Mouse (Mus musculus): ENCODE measurements around the gene Samd4b. TPM values are rescaled to one million over a fixed set of nuclear protein-coding genes. Genes with fewer than 3 reads are reported as not detected.

The Samd4b gene
- total RNA-seq, 2 experiments from 2014 or later, result 9.8 to 14.0 TPM

DNA sequence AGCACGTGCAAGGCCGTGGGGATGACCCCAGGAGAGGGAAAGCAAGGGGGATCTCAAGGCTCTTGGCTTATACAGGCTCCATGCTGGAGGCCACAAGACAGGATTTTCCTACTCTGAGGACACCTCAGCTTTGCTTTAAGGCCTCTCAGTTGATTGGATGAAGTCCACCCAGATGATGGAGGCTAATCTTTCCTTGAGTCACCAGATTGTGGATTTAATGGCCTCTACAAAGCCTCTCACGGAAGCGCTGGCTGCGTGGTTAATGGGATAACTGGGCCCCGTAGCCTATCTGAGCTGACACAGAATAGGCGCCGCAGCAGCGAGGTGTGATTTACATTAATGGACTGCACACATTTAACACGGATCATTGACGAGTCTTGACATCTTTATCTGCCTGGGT is 102.5 kb downstream of the Samd4b start:
- no peak for DNase-seq

DNA sequence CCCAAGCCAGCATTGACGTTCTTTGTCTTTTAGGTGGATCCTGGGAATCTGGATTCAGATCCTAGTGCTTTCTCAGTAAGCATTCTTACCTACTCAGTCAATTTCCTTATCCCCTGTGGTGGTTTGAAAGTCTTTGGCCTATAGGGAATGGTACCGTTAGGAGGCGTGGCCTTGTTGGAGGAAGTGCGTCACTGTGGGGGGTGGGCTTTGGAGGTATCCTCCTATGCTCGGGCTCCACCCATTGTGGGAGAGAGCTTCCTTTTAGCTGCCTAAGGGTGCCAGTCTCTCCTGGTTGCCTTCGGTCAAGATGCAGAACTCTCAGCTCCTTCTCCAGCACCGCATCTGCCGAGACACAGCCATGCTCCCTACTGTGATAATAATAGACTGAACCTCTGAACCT is 105.6 kb downstream of the Samd4b start:
- DNase-seq, result no peak

DNA sequence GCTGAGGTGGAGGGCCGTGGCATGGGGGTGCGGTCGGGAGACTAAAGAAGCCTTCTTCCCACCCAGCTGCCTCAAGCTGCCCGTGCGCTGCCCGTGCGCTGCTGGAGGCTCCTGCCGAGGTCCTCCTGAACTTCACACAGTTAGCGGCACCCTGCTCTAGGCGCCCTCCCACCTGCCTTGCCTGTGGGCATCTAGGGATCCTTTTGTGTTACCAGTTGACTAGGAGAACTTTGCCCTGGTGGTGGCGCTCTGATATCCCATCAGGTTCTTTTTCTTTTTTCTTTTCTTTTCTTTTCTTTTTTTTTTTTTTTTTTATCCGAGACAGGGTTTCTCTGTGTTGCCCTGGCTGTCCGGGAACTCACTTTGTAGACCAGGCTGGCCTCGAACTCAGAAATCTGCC is 107.0 kb downstream of the Samd4b start:
- DNase-seq, result no peak

GRCm38 (mm10) chr7:28490410-28490809 is 107.5 kb downstream of the Samd4b start:
- no peak for DNase-seq

- DNase-seq, result no peak
Observed at GRCm38 (mm10) chr7:28488030-28488491, 109.9 kb downstream of the Samd4b start.

DNA sequence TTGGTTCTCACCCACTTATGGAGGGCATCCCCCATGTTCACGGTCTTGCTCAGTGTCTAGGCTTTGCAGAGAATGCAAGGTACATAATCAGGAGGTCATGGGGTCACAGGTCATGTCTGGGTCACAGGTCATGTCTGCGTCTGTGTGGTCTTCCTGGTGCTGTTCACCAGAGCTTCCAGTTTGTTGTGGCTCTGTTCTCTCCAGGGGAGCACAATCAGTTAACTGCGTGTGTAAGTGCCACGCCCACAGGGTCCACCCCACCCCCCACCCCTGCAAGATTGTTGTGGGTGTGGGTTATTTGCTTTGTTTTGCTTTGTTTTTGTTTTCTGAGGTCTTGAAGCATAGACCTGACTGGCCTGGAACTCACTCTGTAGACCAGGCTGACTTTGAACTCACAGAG is 113.8 kb downstream of the Samd4b start:
- DNase-seq, result no peak

- no peak for DNase-seq
Observed at GRCm38 (mm10) chr7:28482854-28483253, 115.1 kb downstream of the Samd4b start.

DNA sequence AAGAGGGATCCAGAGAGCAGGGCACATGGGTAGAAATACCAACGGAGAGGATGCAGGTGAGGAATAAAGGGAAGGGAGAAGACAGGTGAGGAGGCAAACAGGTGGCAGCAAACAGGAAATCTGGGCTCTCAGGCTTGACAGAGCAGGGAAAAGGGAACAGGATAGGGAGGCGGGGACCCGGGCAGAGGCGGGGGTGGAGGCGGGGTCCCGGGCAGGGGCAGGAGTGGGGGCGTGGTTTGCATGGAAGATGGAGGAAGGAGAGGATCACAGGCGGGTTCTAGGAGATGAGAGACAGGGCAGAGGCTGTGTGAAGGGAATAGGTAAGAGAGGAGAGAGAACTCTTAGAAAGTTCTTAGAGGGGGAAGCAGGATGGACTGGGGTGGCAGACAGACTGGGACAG is 119.1 kb downstream of the Samd4b start:
- DNase-seq, result no peak

DNA sequence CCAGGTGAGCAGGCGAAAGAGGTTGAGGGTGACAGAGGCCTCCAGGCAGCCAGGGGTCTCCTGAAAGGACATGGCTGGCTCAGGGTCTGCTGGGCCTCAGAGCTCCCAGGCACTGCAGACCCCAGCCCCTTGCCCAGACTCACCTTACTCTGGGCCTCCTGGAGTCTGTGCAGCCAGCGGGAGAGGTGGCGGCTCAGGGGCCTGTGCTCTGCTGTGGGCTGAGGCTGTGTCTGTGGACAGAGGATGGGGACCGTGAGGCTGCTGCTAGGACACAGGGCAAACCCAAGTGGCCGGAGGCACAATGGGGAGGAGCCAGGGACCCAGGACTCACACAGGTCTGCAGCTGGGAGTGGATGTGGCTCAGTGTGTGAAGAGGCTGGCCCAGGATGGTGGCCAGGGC is 120.6 kb downstream of the Samd4b start:
- DNase-seq, result no peak

GRCm38 (mm10) chr7:28476191-28476590 is 121.8 kb downstream of the Samd4b start:
- no peak for DNase-seq

- peak; percentile 19 for DNase-seq
Observed at GRCm38 (mm10) chr7:28467213-28467751, 130.7 kb downstream of the Samd4b start.

- no peak for DNase-seq
Observed at GRCm38 (mm10) chr7:28466721-28467212, 131.2 kb downstream of the Samd4b start.

DNA sequence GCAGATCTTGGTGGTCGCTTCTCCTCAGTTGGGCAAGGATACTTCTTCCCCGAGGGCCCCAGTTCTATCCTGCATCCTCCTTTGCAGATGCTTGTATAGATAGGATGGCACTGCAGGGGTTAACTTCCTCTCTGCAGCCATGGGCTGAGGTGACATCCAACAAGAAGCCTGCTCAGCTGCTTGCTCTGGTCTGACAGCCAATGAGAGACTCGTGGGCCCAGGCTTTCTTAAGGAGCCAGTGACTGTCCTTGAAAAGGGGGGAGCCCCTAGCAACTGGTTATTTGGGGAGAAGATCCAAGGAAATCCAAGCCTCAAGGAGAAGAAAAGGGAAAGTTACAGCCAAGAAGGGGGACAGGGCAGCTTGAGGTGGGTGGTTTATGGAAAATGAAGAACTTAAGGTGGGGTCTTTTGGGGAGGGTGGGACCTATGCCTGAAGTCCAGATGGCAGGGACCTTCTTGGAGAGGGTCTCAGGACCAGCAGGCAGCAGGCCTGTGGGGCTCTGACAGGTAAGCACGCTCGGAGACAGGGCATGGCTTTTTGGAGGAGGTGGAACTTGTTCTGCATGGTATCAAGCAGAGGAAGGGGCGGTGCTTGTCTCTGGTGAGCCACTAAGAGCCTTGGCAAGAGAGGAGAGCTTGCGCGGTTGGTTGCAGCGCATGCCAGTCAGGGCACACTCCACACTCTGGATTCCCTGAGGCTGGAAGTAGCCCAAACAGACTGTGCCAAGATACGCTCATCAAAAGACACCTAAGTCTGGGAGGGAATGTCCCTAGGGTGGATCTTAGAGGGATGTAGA is 133.3 kb downstream of the Samd4b start:
- DNase-seq, result no peak

DNA sequence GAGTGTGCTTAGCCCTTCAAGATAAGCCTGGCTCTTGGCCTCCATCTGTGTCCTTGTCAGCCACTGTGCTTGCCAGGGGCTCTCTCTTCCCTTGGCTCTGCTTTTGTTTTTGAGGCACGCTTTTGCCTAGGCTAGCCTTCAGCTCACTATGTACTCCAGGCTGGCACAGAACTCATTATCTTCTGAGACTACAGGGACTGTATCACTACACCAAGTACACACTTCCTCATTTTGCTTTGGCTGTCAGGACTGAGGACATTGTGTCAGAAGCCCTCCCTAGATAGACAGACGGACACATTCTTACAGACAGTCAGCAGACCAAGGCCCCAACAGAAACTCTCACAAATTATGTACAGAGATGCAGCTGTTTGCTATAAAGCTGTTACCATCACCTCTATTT is 135.2 kb downstream of the Samd4b start:
- DNase-seq, result no peak

GRCm38 (mm10) chr7:28460361-28460760 is 137.6 kb downstream of the Samd4b start:
- DNase-seq, result no peak

DNA sequence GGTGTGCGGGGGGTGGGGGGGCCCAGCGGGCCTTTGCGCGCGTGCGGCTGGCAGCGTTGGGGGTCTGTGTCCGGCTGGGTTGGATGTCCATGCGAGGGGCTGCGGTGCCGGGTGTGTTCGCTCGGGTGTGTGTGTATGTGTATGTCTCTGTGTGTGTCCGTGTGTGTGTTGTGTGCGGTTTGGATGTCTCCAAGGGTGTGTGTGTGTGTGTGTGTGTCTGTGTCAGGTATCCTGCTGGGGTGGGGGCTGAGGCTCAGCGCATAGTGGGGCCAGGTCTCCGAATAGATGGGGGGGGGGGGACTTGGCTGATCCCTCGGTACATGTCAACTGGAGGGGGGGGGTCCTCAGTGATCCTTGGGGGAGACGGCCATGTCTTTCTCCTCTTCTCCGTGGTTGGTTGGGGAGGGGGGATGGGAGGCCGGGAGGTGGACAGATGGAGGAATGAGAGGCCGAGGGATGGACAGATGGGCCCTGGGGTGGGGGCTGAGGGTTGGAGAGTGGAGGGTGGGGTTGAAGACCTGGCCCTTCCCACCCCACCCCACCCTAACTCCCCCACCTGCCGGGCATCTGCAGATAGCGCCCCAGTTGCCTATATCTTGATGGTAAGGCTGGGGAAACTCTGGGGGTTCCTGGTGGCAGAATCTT is 145.5 kb downstream of the Samd4b start:
- DNase-seq, result no peak

DNA sequence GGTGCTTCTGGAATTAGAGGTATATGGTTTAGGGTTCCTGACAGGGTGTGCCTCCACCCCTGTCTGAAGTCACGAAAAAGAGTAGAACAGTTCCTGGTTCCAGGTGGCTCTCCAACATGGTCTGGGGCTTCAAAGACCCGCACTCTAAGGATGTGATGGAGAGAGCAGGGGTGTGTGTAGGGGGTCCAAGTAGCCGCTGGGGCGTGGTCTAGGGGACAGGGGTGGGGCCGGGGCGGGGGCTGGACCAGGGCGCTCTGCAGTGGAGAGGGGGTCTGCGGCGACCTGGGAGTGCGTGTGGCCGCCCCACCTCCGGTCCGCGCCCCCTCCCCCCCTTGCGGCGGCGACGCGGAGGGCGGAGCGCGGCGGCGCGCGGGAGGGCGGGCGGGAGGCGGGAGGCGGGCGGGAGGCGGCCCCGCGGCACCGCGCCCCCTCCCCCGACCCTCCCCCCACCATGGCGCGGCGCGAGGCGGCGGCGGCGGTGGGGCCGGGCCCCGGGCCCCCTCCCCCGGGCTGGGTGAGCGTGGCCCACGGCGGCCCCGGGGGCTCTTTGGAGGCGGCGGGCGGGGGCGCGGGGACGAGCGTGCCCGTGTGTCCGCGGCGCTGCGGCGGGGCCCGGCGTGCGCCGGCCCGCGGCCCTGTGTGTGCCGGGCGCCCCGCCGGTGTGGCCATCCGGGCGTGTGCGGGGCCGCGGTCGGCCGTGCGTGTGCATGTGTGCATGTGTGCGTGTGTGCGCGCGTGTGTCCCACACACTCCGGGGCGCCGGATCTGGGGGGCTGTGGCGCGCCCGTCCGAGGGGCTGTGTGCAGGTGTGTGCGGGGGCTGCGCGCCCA is 146.2 kb downstream of the Samd4b start, which contains the start of gene Lrfn1:
Gene Lrfn1 (plus strand): TSS at position 450 of the 830 bp plus-strand sequence.
- no peak for DNase-seq

DNA sequence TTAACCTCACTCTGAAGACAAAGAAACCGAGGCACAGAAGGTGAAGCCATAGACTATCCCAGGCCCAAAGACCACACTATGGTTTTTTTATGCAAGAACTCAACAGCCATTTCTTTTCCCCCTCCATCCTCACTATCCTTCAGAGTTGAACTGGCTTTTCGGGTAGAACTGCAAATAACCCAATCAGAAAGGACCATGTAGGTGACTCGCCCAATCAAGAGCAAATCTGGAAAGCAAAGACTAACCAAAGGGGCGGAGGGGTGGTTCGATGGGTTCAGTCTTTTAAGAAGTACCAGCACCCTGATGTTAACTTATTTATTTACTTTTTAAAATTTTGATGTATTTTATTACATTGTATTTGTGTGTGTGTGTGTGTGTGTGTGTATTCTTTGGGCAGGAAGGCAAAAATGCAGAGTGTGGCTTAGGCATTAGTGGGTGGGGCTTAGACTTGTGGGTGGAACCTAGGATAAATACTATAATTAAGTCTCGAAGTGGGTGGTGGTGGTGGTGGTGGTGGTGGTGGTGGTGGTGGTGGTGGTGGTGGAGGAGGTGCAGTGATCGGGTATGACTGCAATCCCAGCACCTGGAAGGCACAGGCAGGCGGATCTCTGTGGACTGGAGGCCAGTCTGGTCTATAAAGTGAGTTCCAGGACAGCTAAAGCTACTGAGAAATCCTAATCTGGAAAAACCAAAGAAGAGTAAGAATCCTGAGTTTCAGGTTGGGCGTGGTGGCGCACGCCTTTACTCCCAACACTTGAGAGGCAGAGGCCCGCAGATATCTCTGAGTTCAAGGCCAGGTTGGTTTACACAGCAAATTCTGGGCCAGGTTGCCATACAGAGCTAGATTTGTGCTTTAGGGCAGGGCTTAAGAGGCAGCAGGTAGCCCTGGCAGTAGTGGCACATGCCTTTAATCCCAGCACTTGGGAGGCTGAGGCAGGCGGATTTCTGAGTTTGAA is 149.8 kb downstream of the Samd4b start:
- DNase-seq, result no peak

DNA sequence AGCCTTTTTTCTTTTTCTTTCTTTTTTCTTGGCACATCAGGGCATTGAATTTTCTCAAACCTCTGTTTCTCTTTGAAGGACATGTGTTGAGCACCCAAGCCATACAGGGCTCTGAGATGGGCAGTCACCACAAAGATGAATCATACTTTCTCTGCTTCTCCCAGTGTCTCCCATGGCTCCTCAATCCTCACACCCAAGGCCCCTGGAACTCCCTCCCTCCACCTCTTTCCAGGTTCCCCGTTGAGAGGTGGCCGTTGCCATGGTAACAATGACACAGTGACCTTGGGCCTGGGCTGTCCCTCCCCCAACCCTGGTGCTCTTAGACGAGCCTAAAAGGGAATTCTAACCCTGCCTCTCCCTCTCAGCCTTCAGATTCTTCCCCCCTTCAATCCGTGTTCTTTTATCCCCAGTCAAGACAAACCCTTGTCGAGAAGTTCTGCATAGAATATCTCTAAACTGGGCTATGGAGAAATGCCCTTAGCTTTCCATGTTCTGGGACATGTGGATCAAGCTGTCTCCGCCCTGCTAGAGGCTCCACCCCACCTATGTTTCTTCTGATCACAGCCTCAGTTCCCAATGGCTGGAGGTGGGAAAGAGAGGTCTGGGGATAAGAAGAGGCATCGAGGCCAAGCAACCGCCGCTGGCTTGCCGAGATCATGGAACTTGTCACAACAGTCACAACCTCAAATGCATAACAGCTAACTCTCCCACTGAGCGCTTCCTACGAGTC is 150.7 kb downstream of the Samd4b start:
- no peak for DNase-seq

DNA sequence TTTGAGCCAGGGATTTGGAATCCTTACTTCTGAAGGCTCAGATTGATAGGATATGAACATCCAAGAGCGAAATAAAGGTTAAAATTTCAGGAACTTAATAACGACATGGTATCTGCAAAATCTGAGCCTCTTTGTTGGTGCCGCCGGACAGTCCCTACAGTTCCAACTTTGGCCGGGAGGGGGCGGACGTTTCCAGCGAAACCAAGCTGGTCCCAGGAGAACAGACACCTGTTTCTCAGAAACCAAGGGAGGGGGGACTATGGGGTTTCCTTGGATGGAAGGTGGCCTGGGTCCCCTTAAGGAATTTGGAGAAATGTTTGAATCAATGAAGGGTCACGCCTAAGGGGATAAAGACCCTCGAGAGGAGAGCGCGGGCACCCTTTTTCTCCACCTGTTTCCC is 151.5 kb downstream of the Samd4b start:
- DNase-seq, result peak; percentile 55
